Mouse (Mus musculus): ENCODE data around the gene Plekha5.

The Plekha5 gene

DNA sequence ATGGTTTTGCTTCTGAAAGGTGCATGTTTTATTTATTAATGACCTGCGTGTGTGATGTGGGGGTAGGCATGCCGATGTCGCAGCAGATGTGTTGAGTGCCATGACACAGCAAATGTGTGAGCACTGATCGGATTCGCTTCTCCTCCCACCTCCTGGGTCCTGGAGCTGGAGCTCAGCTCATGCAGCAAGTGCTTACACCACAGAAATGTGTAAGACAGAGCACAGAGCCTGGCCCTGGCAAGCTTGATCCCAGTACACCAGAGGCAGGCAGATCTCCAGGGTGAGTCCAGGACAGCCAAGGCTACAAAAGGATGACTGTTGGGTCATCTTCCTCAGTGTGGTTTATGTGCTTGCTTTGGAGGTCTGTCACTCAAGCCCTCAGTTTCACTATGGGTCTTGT, 109.8 kb downstream of the Plekha5 start:
- POLR2A ChIA-PET: interaction anchor here in 1 of 4 experiments (0.7 to 1.5 kb wide), 4 partner anchors 13 to 560 kb away, joined by 3 to 5 read pairs (median 4); no protein-coding TSS in a partner anchor
- CTCF ChIA-PET: interaction anchor here in 1 of 4 experiments (0.6 kb wide), 1 partner anchor 20 kb away, joined by 3 read pairs; no protein-coding TSS in a partner anchor

DNA sequence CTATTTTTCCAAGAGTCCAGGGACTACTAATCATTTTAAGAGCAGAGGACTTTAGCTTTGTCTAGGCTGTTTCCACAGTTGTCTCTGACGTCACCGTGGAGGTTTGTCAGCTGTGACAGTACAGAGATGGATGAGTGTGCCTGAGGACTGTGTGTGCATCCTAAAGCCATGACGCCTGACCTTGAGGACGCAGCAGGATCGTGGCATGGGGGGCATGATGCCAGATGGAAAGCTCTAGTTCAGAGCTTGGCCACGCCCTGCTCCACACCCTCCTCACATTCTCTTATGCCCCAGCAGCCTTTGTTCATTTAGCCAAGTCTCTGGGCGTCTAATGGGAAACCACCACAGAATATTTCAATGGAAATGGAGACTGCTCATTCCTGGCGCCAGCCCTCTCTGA, 111.7 kb downstream of the Plekha5 start:
- ChIA-PET POLR2A (interaction anchor here in 2 of 4 experiments (0.5 to 1.9 kb wide), 4 partner anchors 8 to 53 kb away, joined by 3 to 6 read pairs (median 4); no protein-coding TSS in a partner anchor), CTCF (interaction anchor here in 2 of 4 experiments (1.3 to 1.4 kb wide), 2 partner anchors 19 to 179 kb away, joined by 3 read pairs; no protein-coding TSS in a partner anchor)

DNA sequence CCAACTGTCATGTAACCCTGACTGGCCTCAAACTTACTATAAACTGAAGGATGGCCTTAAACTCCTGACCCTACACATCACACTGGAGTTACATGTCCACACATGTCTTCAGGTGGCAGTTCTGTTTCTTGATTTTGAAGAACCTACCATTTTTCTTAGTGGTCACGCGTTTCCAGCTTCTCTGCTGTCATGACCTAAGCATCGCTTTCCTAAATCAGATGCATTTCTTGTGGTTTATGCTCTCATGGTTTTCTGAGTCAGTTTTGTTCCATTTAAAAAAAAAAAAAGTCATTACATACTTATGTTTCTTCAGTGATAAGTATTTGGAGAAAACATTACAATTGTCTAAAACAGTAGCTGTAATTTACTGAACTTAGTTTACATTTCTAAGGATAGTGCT, 118.1 kb downstream of the Plekha5 start:
- CTCF ChIA-PET: interaction anchor here in 1 of 4 experiments (1.4 to 1.9 kb wide), 2 partner anchors 25 to 95 kb away, joined by 3 to 5 read pairs; no protein-coding TSS in a partner anchor
- POLR2A ChIA-PET: interaction anchor here in 2 of 4 experiments (1.3 to 2.0 kb wide), 3 partner anchors 10 to 62 kb away, joined by 3 to 6 read pairs (median 4); no protein-coding TSS in a partner anchor

GRCm38 (mm10) chr6:140543005-140543794, 119.3 kb downstream of the Plekha5 start:
- POLR2A ChIA-PET: interaction anchor here in 2 of 4 experiments (0.5 to 2.2 kb wide), 14 partner anchors 8 to 61 kb away, joined by 3 to 7 read pairs (median 3); no protein-coding TSS in a partner anchor

DNA sequence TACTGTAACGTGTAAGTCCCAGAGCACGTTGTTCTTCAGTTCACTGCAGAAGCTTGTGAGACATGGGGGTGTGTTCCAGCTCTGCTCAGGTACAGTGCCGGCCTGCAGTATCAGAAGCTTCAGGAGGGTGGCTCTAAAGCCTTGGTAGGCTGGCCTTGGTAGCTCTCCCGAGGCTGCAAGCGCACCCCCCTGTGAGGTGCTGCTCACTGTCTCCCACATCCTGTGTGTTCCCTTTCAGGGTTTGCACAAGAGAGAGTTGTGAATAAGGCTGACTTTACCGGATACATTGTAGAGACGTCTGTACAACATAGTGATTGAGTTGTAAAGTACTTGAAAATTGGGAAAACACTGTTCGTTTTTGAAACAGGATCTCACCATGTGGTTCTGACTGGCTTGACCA, 122.2 kb downstream of the Plekha5 start:
- CTCF ChIA-PET: no interaction called here
- POLR2A ChIA-PET: interaction anchor here in 1 of 4 experiments (0.7 to 0.9 kb wide), 3 partner anchors 8 to 29 kb away, joined by 3 read pairs; no protein-coding TSS in a partner anchor

More at GRCm38 (mm10) chr6:140543005-140543794, 119.3 kb downstream of the Plekha5 start:
- CTCF ChIA-PET: interaction anchor here in 2 of 4 experiments (1.0 to 1.9 kb wide), 3 partner anchors 11 to 93 kb away, joined by 3 to 9 read pairs (median 5); no protein-coding TSS in a partner anchor

- POLR2A ChIA-PET: interaction anchor here in 1 of 4 experiments (0.7 kb wide), 1 partner anchor 15 kb away, joined by 3 read pairs; no protein-coding TSS in a partner anchor
- CTCF ChIA-PET: no interaction called here
These were observed 122.9 kb downstream of the Plekha5 start for GRCm38 (mm10) chr6:140546648-140547201.

DNA sequence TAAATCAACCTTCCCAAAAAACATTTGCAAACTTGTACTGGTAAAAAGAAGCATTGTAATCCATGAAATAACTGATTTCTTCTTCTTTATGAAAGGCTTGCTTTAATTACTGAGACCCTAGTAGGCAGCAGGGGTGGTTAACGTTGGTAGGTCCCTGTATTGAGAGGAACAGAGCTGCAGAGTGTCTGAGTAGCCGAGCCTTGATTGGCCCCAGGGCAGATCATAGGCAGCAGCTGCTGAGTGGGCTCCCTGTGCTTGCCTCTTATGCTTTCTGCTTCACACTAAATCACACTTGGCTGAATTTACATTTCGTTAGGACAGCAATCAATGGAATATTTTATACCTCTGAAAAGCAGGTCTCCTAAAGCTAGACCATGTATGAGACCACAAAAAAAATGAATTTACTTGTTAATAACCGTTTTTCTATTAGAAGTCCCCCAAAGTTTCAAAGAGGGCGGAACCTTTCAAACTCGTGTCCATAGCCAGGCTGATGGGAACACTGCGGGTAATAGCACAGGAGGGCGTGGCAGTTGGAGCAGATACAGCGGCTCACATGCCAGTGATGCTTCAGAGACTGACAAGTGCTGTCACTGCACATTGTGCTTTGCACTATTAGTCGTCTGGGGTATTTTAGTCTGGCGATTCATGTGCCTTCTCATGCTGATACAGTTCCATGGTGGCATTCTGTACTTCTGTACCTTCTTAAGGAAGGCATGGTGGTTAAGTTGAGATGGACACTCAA, 123.5 kb downstream of the Plekha5 start:
- POLR2A ChIA-PET: interaction anchor here in 2 of 4 experiments (0.7 to 1.4 kb wide), 3 partner anchors 10 to 56 kb away, joined by 3 to 4 read pairs (median 4); no protein-coding TSS in a partner anchor
- CTCF ChIA-PET: interaction anchor here in 1 of 4 experiments (1.2 kb wide), 1 partner anchor 30 kb away, joined by 4 read pairs; no protein-coding TSS in a partner anchor

GRCm38 (mm10) chr6:140548082-140548769, 124.4 kb downstream of the Plekha5 start:
- POLR2A ChIA-PET: interaction anchor here in 2 of 4 experiments (0.7 to 1.4 kb wide), 3 partner anchors 9 to 55 kb away, joined by 3 to 4 read pairs (median 4); no protein-coding TSS in a partner anchor
- CTCF ChIA-PET: interaction anchor here in 1 of 4 experiments (1.2 kb wide), 1 partner anchor 29 kb away, joined by 4 read pairs; no protein-coding TSS in a partner anchor

DNA sequence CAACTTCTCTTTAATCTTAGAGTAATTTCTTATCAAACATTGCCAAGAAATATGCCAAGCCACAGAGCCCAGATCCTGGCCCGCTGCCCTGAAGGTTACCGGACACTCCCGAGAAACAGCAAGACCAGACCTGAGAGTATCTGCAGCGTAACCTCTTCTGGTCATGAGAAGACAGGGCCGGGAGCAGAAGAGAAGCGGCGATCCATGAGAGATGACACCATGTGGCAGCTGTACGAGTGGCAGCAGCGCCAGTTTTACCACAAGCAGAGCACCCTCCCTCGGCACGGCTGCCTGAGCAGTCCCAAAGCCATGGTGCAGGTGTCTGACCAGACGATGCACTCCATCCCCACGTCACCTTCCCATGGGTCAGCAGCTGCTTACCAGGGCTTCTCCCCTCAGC, 126.9 kb downstream of the Plekha5 start:
- ChIA-PET POLR2A (interaction anchor here in 3 of 4 experiments (0.6 to 1.0 kb wide), 4 partner anchors 13 to 213 kb away, joined by 3 to 4 read pairs (median 3); no protein-coding TSS in a partner anchor), CTCF (interaction anchor here in 1 of 4 experiments (1.0 kb wide), 1 partner anchor 78 kb away, joined by 3 read pairs; no protein-coding TSS in a partner anchor)

GRCm38 (mm10) chr6:140554261-140554660, 130.4 kb downstream of the Plekha5 start:
- ChIA-PET POLR2A (interaction anchor here in 2 of 4 experiments (0.7 to 1.8 kb wide), 5 partner anchors 8 to 47 kb away, joined by 3 to 7 read pairs (median 3); no protein-coding TSS in a partner anchor), CTCF (interaction anchor here (0.6 to 2.6 kb wide), 22 partner anchors 11 to 931 kb away, joined by 3 to 10 read pairs (median 4); no protein-coding TSS in a partner anchor)

- POLR2A ChIA-PET: interaction anchor here in 1 of 4 experiments (1.7 kb wide), 1 partner anchor 14 kb away, joined by 5 read pairs; no protein-coding TSS in a partner anchor
- CTCF ChIA-PET: interaction anchor here in 1 of 4 experiments (0.5 kb wide), 1 partner anchor 78 kb away, joined by 4 read pairs; no protein-coding TSS in a partner anchor
These were observed 135.6 kb downstream of the Plekha5 start for GRCm38 (mm10) chr6:140559411-140559810.

- ChIA-PET CTCF (interaction anchor here in 1 of 4 experiments (1.2 kb wide), 1 partner anchor 51 kb away, joined by 3 read pairs; no protein-coding TSS in a partner anchor), POLR2A (interaction anchor here in 3 of 4 experiments (0.6 to 1.2 kb wide), 4 partner anchors 15 to 95 kb away, joined by 3 read pairs; no protein-coding TSS in a partner anchor)
These were observed 137.5 kb downstream of the Plekha5 start for GRCm38 (mm10) chr6:140561151-140561916.

- POLR2A ChIA-PET: interaction anchor here in 2 of 4 experiments (0.6 to 1.2 kb wide), 3 partner anchors 15 to 60 kb away, joined by 3 read pairs; no protein-coding TSS in a partner anchor
These were observed 138.2 kb downstream of the Plekha5 start for GRCm38 (mm10) chr6:140561917-140562590.

DNA sequence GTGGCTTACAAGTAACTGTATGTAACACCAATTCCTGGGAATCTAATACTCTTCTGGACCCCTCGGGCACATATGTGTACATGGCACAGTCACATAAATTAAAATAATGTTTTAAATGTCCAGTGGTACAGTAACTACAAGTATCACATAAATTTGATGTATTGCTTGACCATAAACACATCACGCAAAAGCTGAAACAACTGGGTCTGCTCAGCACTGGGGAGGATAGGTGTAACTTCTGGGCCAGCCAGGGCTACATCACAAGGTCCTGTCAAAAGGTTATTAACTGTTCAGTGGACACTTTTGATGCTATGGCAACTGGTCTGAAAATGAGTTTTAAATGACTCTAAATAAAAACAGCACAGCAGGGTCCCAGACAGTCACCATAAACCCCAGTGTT, 143.3 kb downstream of the Plekha5 start:
- CTCF ChIA-PET: no interaction called here
- POLR2A ChIA-PET: interaction anchor here in 1 of 4 experiments (1.6 kb wide), 1 partner anchor 10 kb away, joined by 5 read pairs; no protein-coding TSS in a partner anchor

More at GRCm38 (mm10) chr6:140561917-140562590, 138.2 kb downstream of the Plekha5 start:
- CTCF ChIA-PET: interaction anchor here in 1 of 4 experiments (1.2 kb wide), 1 partner anchor 50 kb away, joined by 3 read pairs; no protein-coding TSS in a partner anchor

DNA sequence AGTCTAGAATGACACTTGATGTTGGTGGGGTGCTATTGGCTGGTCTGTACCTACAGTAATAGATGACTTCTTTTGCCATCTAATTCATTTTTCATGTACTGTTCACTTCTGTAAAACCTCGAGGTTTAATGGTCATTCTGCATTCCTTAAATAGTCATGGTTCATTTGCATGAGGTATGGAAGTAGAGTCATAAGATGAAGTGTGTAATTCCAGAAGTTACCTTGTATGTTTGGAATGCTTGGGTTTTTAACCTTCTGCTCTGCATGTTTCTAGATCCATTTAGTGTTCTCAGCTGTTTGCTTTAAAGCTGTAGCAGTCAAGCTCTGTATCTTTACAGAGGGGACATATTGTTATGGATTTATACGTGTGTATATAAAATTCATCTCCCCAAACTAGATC, 144.0 kb downstream of the Plekha5 start:
- ChIA-PET POLR2A (interaction anchor here in 2 of 4 experiments (0.6 to 1.7 kb wide), 2 partner anchors 11 to 35 kb away, joined by 3 to 5 read pairs; no protein-coding TSS in a partner anchor), CTCF (interaction anchor here in 1 of 4 experiments (1.5 kb wide), 1 partner anchor 9 kb away, joined by 6 read pairs; no protein-coding TSS in a partner anchor)
